Mouse (Mus musculus) neural tube, embryonic 13.5 days (tissue): ENCODE data around the gene Cntnap5b. TPM values are rescaled to one million over a fixed set of nuclear protein-coding genes. Genes with fewer than 3 reads are reported as not detected.

Source experiments
- ATAC-seq: fragments of 200-750 bp; cut with Nextera tagmentation; 2 replicates; pipeline ENCODE4 v1.8.0; 2017; ENCODE audit warnings: low read depth, mild to moderate bottlenecking, moderate TSS enrichment, moderate library complexity
- H3K27ac ChIP-seq: fragments of 300-500 bp; sonication (generic); replicated peaks from 2 replicates; pipeline ENCODE4 v1.5.1; 2015; ENCODE audit warnings: moderate library complexity, mild to moderate bottlenecking, inconsistent platforms
- H3K27me3 ChIP-seq: fragments of 300-500 bp; sonication (generic); 2 replicates; pipeline ENCODE4 v1.6.1; 2015; ENCODE audit warnings: mild to moderate bottlenecking, inconsistent platforms
- H3K36me3 ChIP-seq: fragments of 300-500 bp; sonication (generic); 2 replicates; pipeline ENCODE4 v1.6.1; 2015; ENCODE audit warnings: mild to moderate bottlenecking, inconsistent platforms
- H3K4me1 ChIP-seq: fragments of 300-500 bp; sonication (generic); replicated peaks from 2 replicates; pipeline ENCODE4 v1.6.1; 2015; ENCODE audit warnings: inconsistent platforms
- H3K4me2 ChIP-seq: fragments of 300-500 bp; sonication (generic); 2 replicates; pipeline ENCODE4 v1.6.1; 2015; ENCODE audit warnings: inconsistent platforms, mild to moderate bottlenecking, moderate library complexity
- H3K4me3 ChIP-seq: fragments of 300-500 bp; sonication (generic); 2 replicates; pipeline ENCODE4 v1.5.1; 2015; ENCODE audit warnings: mild to moderate bottlenecking, inconsistent platforms
- H3K9ac ChIP-seq: fragments of 300-500 bp; sonication (generic); 2 replicates; pipeline ENCODE4 v1.6.1; 2015; ENCODE audit warnings: moderate library complexity, mild to moderate bottlenecking, inconsistent platforms
- H3K9me3 ChIP-seq: fragments of 300-500 bp; sonication (generic); 2 replicates; pipeline ENCODE4 v1.6.1; 2016; ENCODE audit warnings: inconsistent platforms
- WGBS: fragments of 180-500 bp; shearing (Covaris S2); methylation state at CpG from one replicate; pipeline ENCODE4 v1.1.7; 2015; 5-methylcytosine and 5-hydroxymethylcytosine counted together
- polyA plus RNA-seq: library from polyadenylated mRNA; unstranded; fragments of >200 nt; fragmentation: Nextera tagmentation; extraction: Ambion mirVana; gene quantifications from 2 replicates; pipeline ENCODE4 v1.2.1, GENCODE M21; 2015

Gene Cntnap5b
- polyA plus RNA-seq, 1 experiment from 2014 or later, result 1.9 TPM

DNA sequence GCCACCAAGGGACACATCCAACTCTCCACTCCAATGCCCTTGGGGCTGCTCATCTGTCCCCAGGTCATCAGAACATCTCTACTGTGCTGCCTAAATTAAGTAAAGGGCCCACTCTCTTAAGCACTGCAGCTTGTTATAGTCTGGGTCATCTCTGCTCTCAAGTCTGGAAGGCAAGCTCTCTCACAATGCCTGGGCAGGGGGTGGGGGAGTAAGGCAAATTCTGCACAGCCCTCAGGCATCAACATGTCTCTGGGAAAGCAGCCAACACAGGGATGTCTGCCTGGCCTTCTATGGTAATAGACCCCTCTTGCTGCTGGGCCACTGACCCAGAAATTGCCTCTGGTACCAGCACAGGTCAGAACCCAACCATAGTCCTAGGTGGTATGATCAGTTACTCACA lies 479.4 kb downstream of the Cntnap5b start:
- no peak overlapping the region for H3K27ac ChIP-seq
- no peak for ATAC-seq
- H3K36me3 ChIP-seq, result no peaks in the 10 kb centered on the region
- H3K4me2 ChIP-seq, result no peak overlapping the region
- H3K27me3 ChIP-seq, result no peaks in the 10 kb centered on the region
- H3K9me3 ChIP-seq, result no peaks in the 10 kb centered on the region
- H3K4me1 ChIP-seq, result no peaks in the 10 kb centered on the region
- no peak overlapping the region for H3K4me3 ChIP-seq
- no peak overlapping the region for H3K9ac ChIP-seq

GRCm38 (mm10) chr1:100310687-100311086 lies 538.1 kb downstream of the Cntnap5b start:
- peak; percentile 69 for ATAC-seq
- Histone ChIP-seq H3K9ac (no peak overlapping the region), H3K36me3 (no peaks in the 10 kb centered on the region), H3K4me3 (no peak overlapping the region), H3K9me3 (no peaks in the 10 kb centered on the region), H3K27ac (no peak overlapping the region), H3K27me3 (no peaks in the 10 kb centered on the region), H3K4me2 (no peak overlapping the region), H3K4me1 (no peaks in the 10 kb centered on the region)
- WGBS, result 65% methylated on average over 1 of the region's 1 CpGs

- H3K27me3 ChIP-seq, result no peaks in the 10 kb centered on the region
- no peak overlapping the region for H3K27ac ChIP-seq
- no peak overlapping the region for H3K9ac ChIP-seq
- H3K4me2 ChIP-seq, result no peak overlapping the region
- 80% methylated on average over 3 of the region's 3 CpGs for WGBS
- H3K36me3 ChIP-seq, result no peaks in the 10 kb centered on the region
- H3K4me3 ChIP-seq, result no peak overlapping the region
- ATAC-seq, result no peak
- no peaks in the 10 kb centered on the region for H3K9me3 ChIP-seq
- H3K4me1 ChIP-seq, result no peaks in the 10 kb centered on the region
These were observed 558.5 kb downstream of the Cntnap5b start for GRCm38 (mm10) chr1:100331066-100331465.

- Histone ChIP-seq H3K9me3 (no peaks in the 10 kb centered on the region), H3K4me2 (peak overlapping the region; percentile 13; the same call in 1 of the 2 replicates), H3K4me1 (peaks cover 9% of the 10 kb centered on the region; the same call in 1 of the 2 replicates), H3K27ac (no peak overlapping the region; the same call in 1 of the 2 replicates), H3K36me3 (no peaks in the 10 kb centered on the region), H3K27me3 (no peaks in the 10 kb centered on the region), H3K4me3 (no peak overlapping the region), H3K9ac (no peak overlapping the region)
- WGBS, result 56% methylated on average over 5 of the region's 5 CpGs
- peak; percentile 80 for ATAC-seq
These were observed 597.0 kb downstream of the Cntnap5b start for GRCm38 (mm10) chr1:100369415-100370113.

- no peak overlapping the region for H3K4me3 ChIP-seq
- no peak overlapping the region for H3K4me2 ChIP-seq
- no peaks in the 10 kb centered on the region for H3K36me3 ChIP-seq
- H3K9me3 ChIP-seq, result no peaks in the 10 kb centered on the region
- H3K27ac ChIP-seq, result no peak overlapping the region
- no peaks in the 10 kb centered on the region for H3K4me1 ChIP-seq
- H3K27me3 ChIP-seq, result no peaks in the 10 kb centered on the region
- 86% methylated on average over 1 of the region's 1 CpGs for WGBS
- no peak for ATAC-seq
- no peak overlapping the region for H3K9ac ChIP-seq
These were observed 613.7 kb downstream of the Cntnap5b start for GRCm38 (mm10) chr1:100386252-100386651.

DNA sequence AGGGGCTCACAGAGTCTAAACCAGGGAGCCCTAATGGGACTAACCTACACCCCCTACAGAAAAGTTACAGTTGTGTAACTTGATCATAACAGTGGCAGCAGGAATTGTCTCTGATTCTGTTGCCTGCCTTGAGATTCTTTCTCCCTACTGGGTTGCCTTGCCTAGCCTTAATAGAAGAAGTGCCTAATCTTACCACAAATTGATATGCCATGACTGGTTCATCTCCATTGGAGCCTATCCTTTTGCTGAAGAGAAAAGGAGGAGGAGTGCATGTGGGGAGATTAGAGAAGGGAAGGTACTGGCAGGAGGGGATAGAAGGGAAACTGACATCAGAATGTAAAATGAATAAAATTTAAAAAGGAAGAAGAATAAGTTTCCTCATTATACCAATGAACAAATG lies 621.5 kb downstream of the Cntnap5b start:
- no peak overlapping the region for H3K9ac ChIP-seq
- H3K36me3 ChIP-seq, result no peaks in the 10 kb centered on the region
- no peaks in the 10 kb centered on the region for H3K27me3 ChIP-seq
- H3K9me3 ChIP-seq, result no peaks in the 10 kb centered on the region
- no peak for ATAC-seq
- H3K4me2 ChIP-seq, result no peak overlapping the region
- no peak overlapping the region for H3K4me3 ChIP-seq
- H3K27ac ChIP-seq, result no peak overlapping the region
- H3K4me1 ChIP-seq, result no peaks in the 10 kb centered on the region

GRCm38 (mm10) chr1:100416658-100417224 lies 644.2 kb downstream of the Cntnap5b start:
- H3K4me1 ChIP-seq, result peaks cover 11% of the 10 kb centered on the region
- no peak overlapping the region for H3K4me2 ChIP-seq
- no peaks in the 10 kb centered on the region for H3K9me3 ChIP-seq
- no peak overlapping the region for H3K4me3 ChIP-seq
- no peak overlapping the region for H3K9ac ChIP-seq
- H3K36me3 ChIP-seq, result no peaks in the 10 kb centered on the region
- peak; percentile 88 for ATAC-seq
- peak overlapping the region; percentile 56 for H3K27ac ChIP-seq
- no peaks in the 10 kb centered on the region for H3K27me3 ChIP-seq

DNA sequence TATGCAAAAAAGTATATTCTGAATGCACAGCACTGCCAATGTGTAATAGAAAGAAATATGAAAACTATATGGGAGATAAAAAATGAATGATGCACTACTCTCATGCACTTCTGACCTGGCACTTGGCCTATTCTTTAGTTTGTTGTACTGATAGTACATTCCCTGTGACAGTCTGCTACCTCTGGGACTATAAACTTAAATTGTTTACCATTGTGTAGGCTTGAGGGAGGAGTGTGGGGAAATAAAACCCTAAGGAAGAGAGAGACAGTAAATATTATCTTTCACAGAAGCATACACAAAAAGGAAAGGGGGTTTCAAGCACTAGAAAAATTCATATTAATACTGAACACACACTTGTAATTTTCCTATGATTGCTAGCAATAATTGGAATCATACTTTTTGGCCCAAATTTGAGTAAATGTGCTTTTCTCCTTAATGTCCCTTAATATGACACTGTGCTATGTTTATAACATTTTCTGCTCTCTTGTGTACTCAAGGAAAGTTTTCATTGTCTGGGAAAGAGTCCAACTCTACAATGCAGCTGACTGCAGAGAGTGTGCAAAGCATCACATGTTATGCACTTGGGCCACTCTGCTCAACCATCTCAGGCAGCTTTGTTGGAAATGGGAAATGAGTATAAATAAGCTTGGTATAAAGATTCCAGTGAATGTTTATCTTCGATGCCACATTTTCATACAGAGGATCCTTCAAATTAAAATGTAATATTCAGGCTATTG lies 657.6 kb downstream of the Cntnap5b start:
- Histone ChIP-seq H3K27ac (no peak overlapping the region), H3K4me2 (no peak overlapping the region), H3K36me3 (no peaks in the 10 kb centered on the region), H3K9me3 (no peaks in the 10 kb centered on the region), H3K4me3 (no peak overlapping the region), H3K9ac (no peak overlapping the region), H3K27me3 (no peaks in the 10 kb centered on the region), H3K4me1 (no peaks in the 10 kb centered on the region)
- WGBS, result 96% methylated on average over 1 of the region's 1 CpGs
- no peak for ATAC-seq

DNA sequence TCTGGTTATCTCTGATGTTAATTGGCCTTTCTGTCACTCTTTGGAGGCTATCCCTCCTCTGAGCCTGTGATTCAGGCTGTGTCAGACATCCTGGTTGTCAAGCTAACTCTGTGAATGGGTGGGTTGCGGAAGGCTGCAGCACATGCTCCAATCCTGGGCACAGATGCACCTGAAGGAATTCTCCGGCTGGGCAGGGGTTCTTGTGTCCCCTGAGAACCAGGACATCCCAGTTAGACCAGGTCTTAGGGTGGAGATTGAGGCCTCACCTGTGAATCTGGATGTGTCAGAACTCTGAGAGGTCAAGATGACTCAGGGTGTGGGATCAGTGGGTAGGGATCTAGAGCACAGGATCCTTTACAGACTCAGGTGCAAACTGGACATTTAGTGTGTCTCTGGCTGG lies 691.3 kb downstream of the Cntnap5b start:
- Histone ChIP-seq H3K4me2 (no peak overlapping the region), H3K27me3 (no peaks in the 10 kb centered on the region), H3K36me3 (no peaks in the 10 kb centered on the region), H3K9me3 (no peaks in the 10 kb centered on the region), H3K27ac (no peak overlapping the region), H3K9ac (no peak overlapping the region), H3K4me3 (no peak overlapping the region), H3K4me1 (no peaks in the 10 kb centered on the region)
- ATAC-seq, result no peak
- WGBS, result 98% methylated on average over 2 of the region's 2 CpGs

DNA sequence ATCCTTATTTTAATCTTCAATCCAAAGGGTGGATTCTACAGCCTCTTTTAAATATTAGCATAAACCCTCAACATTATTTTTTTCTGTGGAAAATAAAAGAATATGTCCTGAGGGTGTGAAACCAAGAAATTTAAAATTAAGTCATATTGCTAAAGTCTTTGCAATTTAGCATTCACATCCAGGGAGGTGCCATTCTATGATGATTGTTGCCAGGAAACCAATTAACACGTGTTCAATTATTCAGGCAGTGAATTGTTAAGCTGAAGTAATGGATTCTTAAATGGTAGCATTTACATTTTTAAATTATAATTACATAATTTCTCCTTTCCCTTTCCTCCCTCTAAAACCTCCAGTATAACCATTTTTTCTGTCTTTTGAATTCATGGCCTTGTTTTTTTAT lies 692.7 kb downstream of the Cntnap5b start:
- no peak for ATAC-seq
- H3K4me1 ChIP-seq, result no peaks in the 10 kb centered on the region

DNA sequence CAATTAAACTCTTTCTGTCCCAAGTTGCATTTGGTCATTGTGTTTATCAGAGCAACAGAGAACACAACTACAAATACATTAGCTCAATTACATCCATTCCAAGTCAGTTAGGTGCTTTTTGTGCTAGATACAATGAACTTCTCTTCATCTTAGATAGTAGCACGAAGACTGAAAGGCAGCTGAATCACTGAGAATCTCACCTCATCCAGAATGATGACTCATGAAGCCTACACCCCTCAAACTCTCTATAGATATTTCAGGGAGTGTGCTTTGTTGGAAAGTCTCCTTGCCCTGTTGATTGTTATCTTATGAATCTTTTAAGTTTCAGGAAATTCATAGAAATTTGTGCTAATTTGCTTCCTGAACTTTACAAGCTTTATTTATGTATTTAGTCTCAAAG lies 695.0 kb downstream of the Cntnap5b start:
- WGBS, result 85% methylated on average over 1 of the region's 1 CpGs
- Histone ChIP-seq H3K9ac (no peak overlapping the region), H3K9me3 (no peaks in the 10 kb centered on the region), H3K4me1 (no peaks in the 10 kb centered on the region), H3K36me3 (no peaks in the 10 kb centered on the region), H3K4me2 (no peak overlapping the region), H3K27me3 (no peaks in the 10 kb centered on the region), H3K4me3 (no peak overlapping the region), H3K27ac (no peak overlapping the region)
- ATAC-seq, result no peak

More for the DNA sequence above, 692.7 kb downstream of the Cntnap5b start:
- Histone ChIP-seq H3K27me3 (no peaks in the 10 kb centered on the region), H3K9me3 (no peaks in the 10 kb centered on the region), H3K27ac (no peak overlapping the region), H3K9ac (no peak overlapping the region), H3K4me3 (no peak overlapping the region), H3K4me2 (no peak overlapping the region), H3K36me3 (no peaks in the 10 kb centered on the region)
- WGBS, result 46% methylated on average over 1 of the region's 1 CpGs

DNA sequence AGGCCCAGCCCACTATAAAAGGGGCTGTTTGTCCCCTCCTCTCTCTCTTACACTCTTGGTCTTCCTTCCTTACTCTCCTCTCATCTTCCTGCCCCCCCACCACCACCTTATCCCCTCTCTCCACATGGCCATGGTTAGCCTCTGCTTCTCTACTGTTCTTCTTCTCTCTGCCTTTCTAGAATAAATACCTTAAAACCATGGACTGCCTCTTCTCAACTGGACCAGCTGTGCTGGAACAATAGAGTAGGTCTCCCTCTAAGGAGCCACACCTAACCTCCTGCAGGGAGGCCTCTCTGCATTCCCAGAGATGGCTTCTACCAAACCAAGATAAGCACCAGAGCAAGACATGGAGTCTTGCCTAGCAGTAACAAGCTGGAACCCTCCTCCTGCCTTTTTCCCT lies 737.3 kb downstream of the Cntnap5b start:
- H3K27me3 ChIP-seq, result no peaks in the 10 kb centered on the region
- H3K4me3 ChIP-seq, result no peak overlapping the region
- H3K27ac ChIP-seq, result no peak overlapping the region
- H3K4me2 ChIP-seq, result no peak overlapping the region
- ATAC-seq, result no peak
- no peaks in the 10 kb centered on the region for H3K9me3 ChIP-seq
- no peak overlapping the region for H3K9ac ChIP-seq
- no peaks in the 10 kb centered on the region for H3K36me3 ChIP-seq
- no peaks in the 10 kb centered on the region for H3K4me1 ChIP-seq
